Mouse (Mus musculus) cortical plate, adult 2 months (tissue): ENCODE measurements around the gene Wwp2.

Source experiments
- CTCF ChIP-seq: fragments of 200-500 bp; IDR thresholded peaks from 2 replicates; pipeline ENCODE4 v1.5.1; 2011; ENCODE audit warnings: mild to moderate bottlenecking, control low read depth, low read length; ENCODE audit not compliant: insufficient read depth; ENCODE audit errors: extremely low read depth
- POLR2A ChIP-seq: fragments of 200-500 bp; IDR thresholded peaks from 2 replicates; pipeline ENCODE4 v1.6.1; 2011; ENCODE audit warnings: mild to moderate bottlenecking, low read length, control low read depth; ENCODE audit not compliant: insufficient read depth; ENCODE audit errors: extremely low read depth

DNA sequence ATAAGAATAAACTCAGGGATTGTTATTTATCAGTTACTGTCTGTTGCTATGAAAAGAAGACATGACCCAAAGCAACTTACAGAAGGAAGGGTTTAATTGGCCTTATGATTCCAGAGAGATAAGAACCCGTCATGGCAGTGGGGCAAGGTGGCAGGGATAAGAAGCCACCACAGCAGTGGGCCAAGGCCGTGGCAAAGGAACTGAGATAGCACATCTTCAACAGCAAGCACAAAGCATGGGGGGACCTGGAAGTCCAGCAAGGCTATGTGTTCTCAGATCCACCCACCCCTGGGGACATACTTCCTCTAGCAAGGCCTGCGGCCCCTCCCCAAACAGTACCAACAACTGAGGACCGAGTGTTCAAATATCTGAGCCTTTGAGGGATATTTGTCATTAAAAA is 141.5 kb downstream of the Wwp2 start:
- TF ChIP-seq CTCF (no peak), POLR2A (no peak)
